18 mouse cellular contexts compared by ENCODE assay signal in genomic region chr16:42265185-42265584, GRCm38 (mm10).
"Had no signal": no experiment of that assay in that cellular context is flagged by ENCODE, and none has a peak within 500 bp of the region (broad histone marks: within the 10 kb centered on the region; RNA-seq: fewer than 3 reads in every experiment).

No protein-coding gene starts in this region.

- H3K4me1 ChIP-seq: limb, embryonic 15.5 days; liver, embryonic 13.5 days had no signal

- H3K27ac ChIP-seq: kidney, postnatal 0 days; limb, embryonic 12.5 days; limb, embryonic 15.5 days; liver, embryonic 13.5 days; midbrain, embryonic 10.5 days; midbrain, embryonic 13.5 days had no signal

- DNase-seq: kidney, adult 2 months; kidney, postnatal 25 days; left cerebral cortex, postnatal 4 days; liver, embryonic 13.5 days; lung, adult 2 months; lung, postnatal 14 days; lung, postnatal 4 days; thymus, adult 18-20 months; thymus, postnatal 25 days had no signal

- ATAC-seq: intestine, postnatal 0 days; midbrain, embryonic 13.5 days; midbrain, embryonic 16.5 days had no signal

- H3K36me3 ChIP-seq: limb, embryonic 12.5 days; limb, embryonic 15.5 days; liver, embryonic 13.5 days; midbrain, embryonic 10.5 days; midbrain, embryonic 13.5 days had no signal

- H3K27me3 ChIP-seq: limb, embryonic 12.5 days; limb, embryonic 15.5 days; liver, embryonic 13.5 days; megakaryocyte, embryonic 14.5 days; midbrain, embryonic 13.5 days had no signal

- H3K4me3 ChIP-seq: limb, embryonic 12.5 days; limb, embryonic 15.5 days; liver, embryonic 13.5 days; megakaryocyte, embryonic 14.5 days; midbrain, embryonic 10.5 days; midbrain, embryonic 13.5 days; myocyte had no signal
